9 mouse cellular contexts compared by ENCODE assay signal in genomic region chr5:102843934-102844709, GRCm38 (mm10).
DNase-seq lines count a peak whose midpoint lies in the region; ATAC-seq and TF ChIP-seq lines count a peak whose summit lies in the region.
"Had no signal": no experiment of that assay in that cellular context is flagged by ENCODE, and none has a peak within 500 bp of the region (broad histone marks: within the 10 kb centered on the region; RNA-seq: fewer than 3 reads in every experiment).

No protein-coding gene starts in this region.

- no peak for TF ChIP-seq CTCF in Patski (IDR thresholded peaks at IDR 0.05)
- no peak for TF ChIP-seq CTCF in liver, postnatal 0 days (IDR thresholded peaks at IDR 0.05; ENCODE audit: low read depth)

- no peaks in the 10 kb centered on the region for H3K27me3 ChIP-seq in Patski
- H3K27me3 ChIP-seq in hindbrain, embryonic 14.5 days (ENCODE audit: control insufficient read depth, insufficient read depth, low read length), result no peaks in the 10 kb centered on the region
- no peaks in the 10 kb centered on the region for H3K27me3 ChIP-seq in kidney, embryonic 16.5 days (ENCODE audit: insufficient read depth, low read length)
- H3K27me3 ChIP-seq in liver, postnatal 0 days (ENCODE audit: insufficient read depth, low read length), result no peaks in the 10 kb centered on the region
- H3K27me3 ChIP-seq: heart, embryonic 13.5 days had no signal

- no peaks in the 10 kb centered on the region for H3K9me3 ChIP-seq in hindbrain, embryonic 14.5 days (ENCODE audit: control insufficient read depth, low read length)
- no peaks in the 10 kb centered on the region for H3K9me3 ChIP-seq in kidney, embryonic 16.5 days (ENCODE audit: low read length)
- H3K9me3 ChIP-seq in liver, postnatal 0 days (ENCODE audit: low read length), result no peaks in the 10 kb centered on the region
- H3K9me3 ChIP-seq: heart, embryonic 13.5 days; limb, embryonic 13.5 days had no signal

- no peaks in the 10 kb centered on the region for H3K36me3 ChIP-seq in hindbrain, embryonic 14.5 days (replicated peaks; ENCODE audit: control insufficient read depth, insufficient read depth)
- H3K36me3 ChIP-seq in kidney, embryonic 16.5 days (ENCODE audit: insufficient read depth, low read length), result no peaks in the 10 kb centered on the region
- no peaks in the 10 kb centered on the region for H3K36me3 ChIP-seq in liver, postnatal 0 days (replicated peaks; ENCODE audit: insufficient read depth, low read length)
- H3K36me3 ChIP-seq: heart, embryonic 13.5 days; limb, embryonic 13.5 days had no signal

- CTCF ChIA-PET in Patski (lab: Charles Lee), result interaction anchor here (0.8 to 2.1 kb wide), 7 partner anchors 9 to 139 kb away, joined by 3 to 7 read pairs (median 3); no protein-coding TSS in a partner anchor

- 24% methylated on average over 5 of the region's 5 CpGs for WGBS in hindbrain, embryonic 14.5 days
- 31% methylated on average over 5 of the region's 5 CpGs for WGBS in kidney, embryonic 16.5 days
- 28% methylated on average over 5 of the region's 5 CpGs for WGBS in liver, postnatal 0 days (ENCODE audit: insufficient replicate concordance)

- peak overlapping the region; percentile 79; the same call in 1 of the 2 replicates for H3K4me2 ChIP-seq in hindbrain, embryonic 14.5 days (replicated peaks)
- H3K4me2 ChIP-seq in kidney, embryonic 16.5 days (replicated peaks; ENCODE audit: low read depth, low read length), result peak overlapping the region; percentile 58
- peak overlapping the region; percentile 66; the same call in 1 of the 2 replicates for H3K4me2 ChIP-seq in liver, postnatal 0 days (ENCODE audit: low read depth, low read length)

- DNase-seq in Patski (ENCODE audit: low read depth, low spot score), result peak; percentile 81
- DNase-seq in hindbrain, embryonic 14.5 days (ENCODE audit: low spot score), result no peak
- peak; percentile 32 for DNase-seq in liver, postnatal 0 days
- no peak for DNase-seq in cerebellum, postnatal 10 days
- no peak for DNase-seq in cerebellum, postnatal 14 days
- no peak for DNase-seq in heart, adult 8-10 months (ENCODE audit: low spot score)

- no peak for TF ChIP-seq EP300 in liver, postnatal 0 days (IDR thresholded peaks at IDR 0.05; ENCODE audit: low read depth)

- POLR2A ChIA-PET in Patski (lab: Charles Lee), result interaction anchor here (0.6 to 1.4 kb wide), 4 partner anchors 31 to 466 kb away, joined by 3 to 6 read pairs (median 4); no protein-coding TSS in a partner anchor

- H3K27ac ChIP-seq in hindbrain, embryonic 14.5 days, result peak overlapping the region; percentile 87
- H3K27ac ChIP-seq in kidney, embryonic 16.5 days (ENCODE audit: low read length), result peak overlapping the region; percentile 91
- H3K27ac ChIP-seq in liver, postnatal 0 days (ENCODE audit: low read depth), result no peak overlapping the region
- H3K27ac ChIP-seq: limb, embryonic 13.5 days had no signal

- peaks cover 23% of the 10 kb centered on the region for H3K4me1 ChIP-seq in hindbrain, embryonic 14.5 days (replicated peaks; ENCODE audit: control insufficient read depth, insufficient read depth, low read length)
- peaks cover 29% of the 10 kb centered on the region for H3K4me1 ChIP-seq in kidney, embryonic 16.5 days (ENCODE audit: insufficient read depth, low read length)
- no peaks in the 10 kb centered on the region; the same call in 1 of the 2 replicates for H3K4me1 ChIP-seq in liver, postnatal 0 days (ENCODE audit: insufficient read depth)

- H3K4me3 ChIP-seq in hindbrain, embryonic 14.5 days (replicated peaks; ENCODE audit: low read length), result no peak overlapping the region
- no peak overlapping the region for H3K4me3 ChIP-seq in kidney, embryonic 16.5 days (ENCODE audit: low read length)
- no peak overlapping the region for H3K4me3 ChIP-seq in liver, postnatal 0 days (ENCODE audit: low read depth, low read length)

- no peak for ATAC-seq in Patski
- no peak for ATAC-seq in hindbrain, embryonic 14.5 days (ENCODE audit: low FRiP score)
- ATAC-seq in kidney, embryonic 16.5 days (ENCODE audit: low FRiP score, low TSS enrichment), result peak; percentile 80
- ATAC-seq in liver, postnatal 0 days, result peak; percentile 93

- in situ Hi-C loops in Patski (cut with MboI; ENCODE audit: low pct_unique_long_range_greater_than_20kb), result no loop called here

- 0 out of 2 replicates have a peak overlapping the region, but pooled peaks have one; percentile 66 for H3K9ac ChIP-seq in hindbrain, embryonic 14.5 days
- no peak overlapping the region for H3K9ac ChIP-seq in kidney, embryonic 16.5 days (replicated peaks; ENCODE audit: low read length)
- H3K9ac ChIP-seq in liver, postnatal 0 days (replicated peaks), result no peak overlapping the region

Comparison
In these comparisons a context has a peak if more than half of its experiments do, and no peak if none do; other contexts are left out.
1. ATAC-seq: peak in kidney, embryonic 16.5 days (single experiment) and liver, postnatal 0 days (single experiment); none in Patski (single experiment) and hindbrain, embryonic 14.5 days (single experiment).
2. DNase-seq: peak in Patski (single experiment) and liver, postnatal 0 days (single experiment); none in hindbrain, embryonic 14.5 days (single experiment), cerebellum, postnatal 10 days (0 of 2), cerebellum, postnatal 14 days (0 of 2) and heart, adult 8-10 months (single experiment).
3. Peak in every context shown above with its lines, with median percentiles within 50 percentile points of each other: H3K4me2 ChIP-seq.